ENCODE assay signal across 8 mouse cellular contexts in the genomic region with DNA sequence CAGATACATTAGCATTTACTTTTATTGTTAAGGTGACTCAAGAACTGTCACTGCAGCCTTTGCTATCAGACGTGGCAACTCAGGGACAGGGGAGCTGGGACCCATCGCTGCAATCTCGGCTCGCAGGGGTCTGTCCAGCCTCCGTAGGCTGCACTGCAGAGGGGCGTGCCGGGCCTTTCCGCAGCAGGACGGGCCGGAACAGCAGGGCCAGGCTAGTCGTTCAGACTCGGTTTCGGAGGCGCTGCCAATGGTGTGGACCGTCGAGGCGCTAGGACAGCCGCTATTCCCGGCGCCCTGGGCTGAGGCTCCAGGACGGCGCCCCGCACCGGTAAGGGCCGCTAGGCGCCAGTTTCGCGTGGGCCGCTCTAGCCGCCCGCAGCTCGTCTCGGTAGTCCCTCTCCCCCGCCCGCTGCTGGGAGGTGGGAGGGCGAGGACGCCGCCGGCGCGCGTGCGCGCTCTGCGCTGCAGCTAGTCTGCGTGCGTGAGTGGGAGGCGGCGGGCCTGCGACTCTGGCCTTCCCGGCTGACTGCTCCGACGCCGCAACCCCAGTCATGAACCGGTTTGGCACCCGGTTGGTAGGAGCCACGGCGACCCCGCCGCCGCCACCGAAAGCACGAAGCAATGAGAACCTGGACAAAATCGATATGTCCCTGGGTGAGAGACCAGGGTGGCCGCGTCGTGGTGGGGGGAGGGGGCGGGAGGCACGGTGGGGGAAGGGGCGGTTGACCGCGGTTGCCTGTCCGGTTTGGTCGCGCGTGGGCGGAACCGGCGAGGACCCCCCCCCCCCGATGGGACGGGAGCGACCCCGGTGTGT. TPM values are rescaled to one million over a fixed set of nuclear protein-coding genes. Genes with fewer than 3 reads are reported as not detected.
DNase-seq lines count a peak whose midpoint lies in the region; ATAC-seq and TF ChIP-seq lines count a peak whose summit lies in the region.

Gene Fyttd1 (plus strand): TSS at position 158 of the 814 bp plus-strand sequence.
Gene Rubcn (minus strand): TSS at position 424 of the 814 bp plus-strand sequence.

- peak; percentile 50 for TF ChIP-seq CTCF in left cerebral cortex, adult 2 months (IDR thresholded peaks at IDR 0.05)

- no peaks in the 10 kb centered on the region for H3K36me3 ChIP-seq in hindbrain, embryonic 16.5 days (ENCODE audit: control insufficient read depth, insufficient read depth, low read length)

- H3K4me3 ChIP-seq in hindbrain, embryonic 16.5 days (ENCODE audit: low read length), result peak within 1 kb of the TSS; percentile 60
- H3K4me3 ChIP-seq in left cerebral cortex, adult 2 months, result peak within 1 kb of the TSS; percentile 96

- no peaks in the 10 kb centered on the region for H3K9me3 ChIP-seq in hindbrain, embryonic 16.5 days (ENCODE audit: control insufficient read depth, low read length)

- peak; percentile 98 for ATAC-seq in hindbrain, embryonic 16.5 days
- peak; percentile 97 for ATAC-seq in megakaryocyte, adult 5-6 weeks (ENCODE audit: poor library complexity, severe bottlenecking)

- peak within 1 kb of the TSS; percentile 89 for H3K27ac ChIP-seq in hindbrain, embryonic 16.5 days (ENCODE audit: low read depth, low read length)
- peak within 1 kb of the TSS; percentile 85 for H3K27ac ChIP-seq in left cerebral cortex, adult 2 months

- under 1% methylated on average over 65 of the region's 83 CpGs for whole genome bisulfite sequencing in hindbrain, embryonic 16.5 days

- H3K4me2 ChIP-seq in hindbrain, embryonic 16.5 days (ENCODE audit: low read length), result peak within 1 kb of the TSS; percentile 79

- H3K27me3 ChIP-seq in hindbrain, embryonic 16.5 days (replicated peaks; ENCODE audit: control insufficient read depth, insufficient read depth, low read length), result no peaks in the 10 kb centered on the region

- H3K9ac ChIP-seq in hindbrain, embryonic 16.5 days (ENCODE audit: low read depth, low read length), result peak within 1 kb of the TSS; percentile 84

- H3K4me1 ChIP-seq in hindbrain, embryonic 16.5 days (ENCODE audit: control insufficient read depth, insufficient read depth, low read depth, low read length), result peaks cover 11% of the 10 kb centered on the region

- peak; percentile 97 for DNase-seq in T-cell, adult 2 months (ENCODE audit: low spot score)
- DNase-seq in cerebellum, postnatal 36 days, result peak; percentile 94 to 97
- DNase-seq in gastrocnemius, adult 18-20 months (ENCODE audit: low spot score), result peak; percentile 96
- peak; percentile 97 for DNase-seq in left cerebral cortex, adult 2 months (ENCODE audit: extremely low spot score in 1 of 2, low spot score in 2 of 2)
- DNase-seq in right cerebral cortex, adult 2 months (ENCODE audit: low spot score in 2 of 2), result peak; percentile 95
- DNase-seq in urinary bladder, postnatal 14 days (ENCODE audit: low spot score), result peak; percentile 96

- intact Hi-C loops in left cerebral cortex, adult 2 months (cut with DNase I), result loop anchor here (5.0 kb wide), 2 partner anchors 180 to 505 kb away; partner anchors contain the start of genes Iqcg, Rpl35a and Zfp148

RNA-seq across cellular contexts. Expression of gene Fyttd1, which starts in this region (rescaled TPM):
- 10 to 100 TPM; 85.6 to 97.9 TPM for total RNA-seq in gastrocnemius, adult 18-20 months (2021)
- polyA plus RNA-seq in hindbrain, embryonic 16.5 days (2015; fragmentation: Nextera tagmentation; extraction: Ambion mirVana), result 103 and 104 TPM in 2 replicates
- total RNA-seq in left cerebral cortex, adult 2 months (2021), result 100 to 1,000 TPM; 112 to 119 TPM
- 23.1 and 26.1 TPM in 2 replicates for total RNA-seq in megakaryocyte, adult 5-6 weeks (2015)
- 24.1 and 35.0 TPM in 2 replicates for total RNA-seq in megakaryocyte, adult 5-6 weeks (2017)

RNA-seq across cellular contexts. Expression of gene Rubcn, which starts in this region (rescaled TPM):
- total RNA-seq in gastrocnemius, adult 18-20 months (2021), result 10 to 100 TPM; 22.5 to 24.8 TPM
- 35.3 and 42.6 TPM in 2 replicates for polyA plus RNA-seq in hindbrain, embryonic 16.5 days (2015; fragmentation: Nextera tagmentation; extraction: Ambion mirVana)
- total RNA-seq in left cerebral cortex, adult 2 months (2021), result 10 to 100 TPM; 69.8 to 73.7 TPM
- total RNA-seq in megakaryocyte, adult 5-6 weeks (2015), result 12.4 and 18.8 TPM in 2 replicates
- 22.8 and 22.9 TPM in 2 replicates for total RNA-seq in megakaryocyte, adult 5-6 weeks (2017)

Comparison
In these comparisons a context has a peak if more than half of its experiments do, and no peak if none do; other contexts are left out.
1. Peak in every context shown above with its lines: DNase-seq, ATAC-seq, H3K4me3 ChIP-seq and H3K27ac ChIP-seq.